Mouse (Mus musculus): ENCODE measurements at regions not wholly inside any gene's neighbourhood (a gene's known extent, or its start where the extent isn't known, plus 50 kb on each side); places are given as distances from the start of the nearest gene placed in this dataset.

DNA sequence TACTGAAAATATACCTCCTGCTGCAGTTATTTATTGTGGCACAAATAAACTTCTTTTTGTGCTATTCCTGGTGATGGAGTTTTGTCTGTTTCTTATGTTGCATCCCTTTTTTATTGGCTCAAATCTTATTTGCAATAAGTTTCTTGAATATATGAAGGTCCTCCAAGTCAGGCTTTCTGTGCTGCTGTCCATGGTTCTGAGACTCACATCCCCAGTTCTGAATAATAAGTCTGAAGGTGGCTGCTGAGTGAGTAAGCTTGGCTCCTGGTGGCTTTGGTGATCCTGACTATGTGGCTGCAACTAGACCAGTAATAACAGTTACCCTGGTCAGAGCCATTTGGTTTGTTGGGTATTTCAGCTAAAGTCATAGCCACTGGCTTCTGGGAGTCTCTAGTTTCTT, 433.6 kb upstream of the Nova1 start:
- H3K36me3 ChIP-seq: no peaks in the 10 kb centered on the region
- H3K4me2 ChIP-seq (replicated peaks): no peak overlapping the region
- no peak overlapping the region for H3K4me3 ChIP-seq
- H3K27me3 ChIP-seq: no peaks in the 10 kb centered on the region
- ATAC-seq (ENCODE audit: low FRiP score, low read depth): no peak
- no peaks in the 10 kb centered on the region for H3K9me3 ChIP-seq
- no peak overlapping the region for H3K9ac ChIP-seq
- H3K4me1 ChIP-seq: no peaks in the 10 kb centered on the region
- no peak overlapping the region for H3K27ac ChIP-seq

- Histone ChIP-seq H3K9ac (no peak overlapping the region), H3K4me3 (no peak overlapping the region), H3K27me3 (no peaks in the 10 kb centered on the region), H3K4me2 (replicated peaks) (no peak overlapping the region), H3K36me3 (no peaks in the 10 kb centered on the region), H3K4me1 (no peaks in the 10 kb centered on the region), H3K27ac (no peak overlapping the region), H3K9me3 (no peaks in the 10 kb centered on the region)
- ATAC-seq (ENCODE audit: low FRiP score, low read depth): peak; percentile 75; the same call in 1 of the 2 replicates
- 69% methylated on average over 3 of the region's 3 CpGs for WGBS
Measured at GRCm38 (mm10) chr12:47243623-47244514, 425.1 kb upstream of the Nova1 start.

- no peak for ATAC-seq (ENCODE audit: low FRiP score, low read depth)
- H3K4me3 ChIP-seq: no peak overlapping the region
- no peaks in the 10 kb centered on the region for H3K27me3 ChIP-seq
- H3K4me1 ChIP-seq: no peaks in the 10 kb centered on the region
- no peak overlapping the region for H3K4me2 ChIP-seq (replicated peaks)
- H3K9me3 ChIP-seq: no peaks in the 10 kb centered on the region
- no peaks in the 10 kb centered on the region for H3K36me3 ChIP-seq
- no peak overlapping the region for H3K27ac ChIP-seq
- 46% methylated on average over 4 of the region's 4 CpGs for WGBS
- no peak overlapping the region for H3K9ac ChIP-seq
Measured at GRCm38 (mm10) chr12:47220016-47220415, 401.3 kb upstream of the Nova1 start.

- Histone ChIP-seq H3K27ac (no peak overlapping the region), H3K4me2 (replicated peaks) (no peak overlapping the region), H3K4me1 (no peaks in the 10 kb centered on the region), H3K9ac (no peak overlapping the region), H3K9me3 (no peaks in the 10 kb centered on the region), H3K36me3 (no peaks in the 10 kb centered on the region), H3K27me3 (no peaks in the 10 kb centered on the region), H3K4me3 (no peak overlapping the region)
- no peak for ATAC-seq (ENCODE audit: low FRiP score, low read depth)
- 12% methylated on average over 2 of the region's 2 CpGs for WGBS
Measured at GRCm38 (mm10) chr12:47219340-47219739, 400.6 kb upstream of the Nova1 start.

DNA sequence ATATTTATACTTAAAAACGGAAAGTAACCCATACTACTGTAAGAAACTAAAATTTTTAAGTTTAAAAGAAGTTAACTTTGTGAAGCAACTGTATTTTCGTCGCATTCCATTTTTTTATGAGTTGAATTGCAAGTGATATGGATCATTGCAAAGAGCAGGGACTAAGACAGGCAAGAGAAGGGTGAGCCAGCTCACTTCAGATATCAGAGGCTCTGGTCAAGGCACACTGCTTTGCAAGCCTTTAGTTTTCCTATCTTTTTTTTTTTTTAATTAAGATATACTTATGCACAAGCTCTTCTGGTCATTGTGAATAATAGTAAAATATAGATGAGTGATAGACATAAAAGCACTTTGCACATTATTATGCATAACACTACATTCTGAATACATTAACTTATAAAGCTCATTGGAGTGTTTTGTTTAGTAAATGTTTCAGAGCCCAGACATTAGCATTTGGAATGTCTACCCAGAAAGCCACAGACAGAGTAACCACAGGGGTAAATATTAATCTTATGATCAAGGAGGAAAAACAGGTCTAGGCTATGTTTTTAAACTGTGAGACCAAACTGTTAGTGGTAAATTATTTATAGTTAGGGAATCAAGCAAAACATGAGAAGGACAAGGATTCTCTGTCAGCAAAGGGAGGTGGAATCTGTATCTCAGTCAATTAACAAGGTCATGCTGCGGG, 392.8 kb upstream of the Nova1 start:
- Histone ChIP-seq H3K9ac (no peak overlapping the region), H3K4me1 (no peaks in the 10 kb centered on the region), H3K27me3 (no peaks in the 10 kb centered on the region), H3K4me3 (no peak overlapping the region), H3K4me2 (replicated peaks) (no peak overlapping the region), H3K36me3 (no peaks in the 10 kb centered on the region), H3K9me3 (no peaks in the 10 kb centered on the region), H3K27ac (no peak overlapping the region)
- no peak for ATAC-seq (ENCODE audit: low FRiP score, low read depth)
- 76% methylated on average over 4 of the region's 4 CpGs for WGBS

GRCm38 (mm10) chr12:47202936-47203335, 384.2 kb upstream of the Nova1 start:
- no peak for ATAC-seq (ENCODE audit: low FRiP score, low read depth)
- Histone ChIP-seq H3K9ac (no peak overlapping the region), H3K27ac (no peak overlapping the region), H3K27me3 (no peaks in the 10 kb centered on the region), H3K4me2 (replicated peaks) (no peak overlapping the region), H3K9me3 (no peaks in the 10 kb centered on the region), H3K36me3 (no peaks in the 10 kb centered on the region), H3K4me1 (no peaks in the 10 kb centered on the region), H3K4me3 (no peak overlapping the region)
- 71% methylated on average over 1 of the region's 1 CpGs for WGBS

GRCm38 (mm10) chr12:47198609-47199008, 379.9 kb upstream of the Nova1 start:
- Histone ChIP-seq H3K4me3 (no peak overlapping the region), H3K4me1 (no peaks in the 10 kb centered on the region), H3K9me3 (no peaks in the 10 kb centered on the region), H3K36me3 (no peaks in the 10 kb centered on the region), H3K9ac (no peak overlapping the region), H3K27ac (no peak overlapping the region), H3K4me2 (replicated peaks) (no peak overlapping the region), H3K27me3 (no peaks in the 10 kb centered on the region)
- 53% methylated on average over 6 of the region's 6 CpGs for WGBS
- ATAC-seq (ENCODE audit: low FRiP score, low read depth): 0 out of 2 replicates have a peak, but pooled peaks have one; percentile 15

DNA sequence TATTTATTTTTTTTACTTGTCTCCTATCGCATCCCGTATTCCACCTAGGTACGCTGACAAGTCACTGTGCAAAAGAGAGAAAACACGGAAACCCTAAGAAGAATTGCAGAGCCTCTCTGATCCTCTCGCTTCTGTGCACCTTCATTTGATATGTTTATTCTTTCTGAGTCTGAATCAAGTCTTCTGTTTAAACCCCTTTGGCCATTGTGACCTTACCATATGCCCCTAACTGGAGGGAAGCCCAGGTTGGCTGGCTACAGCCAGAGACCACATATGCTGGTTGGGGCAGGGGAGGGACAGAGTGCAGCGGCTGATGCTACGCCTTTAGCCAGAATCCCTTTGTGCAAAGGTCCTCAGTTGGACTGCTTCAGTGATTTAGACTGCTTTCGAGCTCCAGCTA, 346.0 kb upstream of the Nova1 start:
- Histone ChIP-seq H3K4me1 (peaks cover 6% of the 10 kb centered on the region; the same call in 1 of the 2 replicates), H3K4me3 (peak overlapping the region; percentile 12; the same call in 1 of the 2 replicates), H3K4me2 (replicated peaks) (peak overlapping the region; percentile 45), H3K36me3 (no peaks in the 10 kb centered on the region), H3K27ac (no peak overlapping the region), H3K9me3 (no peaks in the 10 kb centered on the region), H3K27me3 (0 out of 2 replicates have a peak, but pooled peaks cover 2% of the 10 kb centered on the region), H3K9ac (no peak overlapping the region)
- ATAC-seq (ENCODE audit: low FRiP score, low read depth): no peak
- WGBS: 67% methylated on average over 8 of the region's 8 CpGs

DNA sequence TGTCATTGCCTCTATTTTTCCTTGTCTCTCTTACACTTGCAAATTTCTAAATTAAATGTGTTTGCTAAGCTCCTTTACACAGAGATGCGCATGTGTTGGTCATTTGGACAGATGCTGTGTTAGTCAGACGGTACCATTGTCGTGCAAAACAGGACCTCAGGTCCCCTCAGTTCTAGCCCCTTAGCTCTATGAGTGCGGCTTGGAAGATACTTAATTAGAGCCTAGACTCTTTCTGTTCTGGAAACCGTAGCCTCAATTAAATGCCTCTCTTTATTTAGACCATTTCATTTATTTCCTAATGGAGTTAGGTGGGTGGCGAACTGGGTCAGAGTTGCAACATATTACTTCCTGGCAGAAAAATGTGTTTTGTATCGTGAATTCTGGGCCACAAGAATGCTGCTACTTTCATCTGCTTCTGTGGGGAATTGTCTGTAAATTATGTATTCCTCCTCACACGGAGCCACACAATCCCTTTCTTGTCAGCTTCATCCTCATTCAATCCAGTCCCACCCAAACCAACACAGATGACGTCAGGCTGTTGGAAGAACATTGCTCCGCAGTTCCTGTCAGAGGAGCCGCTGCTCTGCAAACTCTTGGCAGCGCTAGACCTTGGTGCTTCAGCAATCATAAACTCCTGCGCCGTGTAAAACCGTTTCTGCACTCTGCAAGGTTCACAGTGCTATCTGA, 345.4 kb upstream of the Nova1 start:
- ATAC-seq (ENCODE audit: low FRiP score, low read depth): peak; percentile 64; the same call in 1 of the 2 replicates
- Histone ChIP-seq H3K36me3 (no peaks in the 10 kb centered on the region), H3K9me3 (no peaks in the 10 kb centered on the region), H3K4me1 (peaks cover 6% of the 10 kb centered on the region; the same call in 1 of the 2 replicates), H3K4me3 (peak overlapping the region; percentile 12; the same call in 1 of the 2 replicates), H3K4me2 (replicated peaks) (peak overlapping the region; percentile 45), H3K27me3 (0 out of 2 replicates have a peak, but pooled peaks cover 2% of the 10 kb centered on the region), H3K27ac (no peak overlapping the region), H3K9ac (no peak overlapping the region; the same call in 1 of the 2 replicates)
- WGBS: 27% methylated on average over 15 of the region's 15 CpGs

GRCm38 (mm10) chr12:47163171-47163570, 344.4 kb upstream of the Nova1 start:
- Histone ChIP-seq H3K4me2 (replicated peaks) (no peak overlapping the region), H3K27ac (no peak overlapping the region), H3K4me3 (no peak overlapping the region), H3K36me3 (no peaks in the 10 kb centered on the region), H3K9ac (no peak overlapping the region), H3K27me3 (0 out of 2 replicates have a peak, but pooled peaks cover 2% of the 10 kb centered on the region), H3K9me3 (no peaks in the 10 kb centered on the region), H3K4me1 (peaks cover 6% of the 10 kb centered on the region; the same call in 1 of the 2 replicates)
- whole genome bisulfite sequencing: 37% methylated on average over 1 of the region's 1 CpGs
- ATAC-seq (ENCODE audit: low FRiP score, low read depth): no peak

DNA sequence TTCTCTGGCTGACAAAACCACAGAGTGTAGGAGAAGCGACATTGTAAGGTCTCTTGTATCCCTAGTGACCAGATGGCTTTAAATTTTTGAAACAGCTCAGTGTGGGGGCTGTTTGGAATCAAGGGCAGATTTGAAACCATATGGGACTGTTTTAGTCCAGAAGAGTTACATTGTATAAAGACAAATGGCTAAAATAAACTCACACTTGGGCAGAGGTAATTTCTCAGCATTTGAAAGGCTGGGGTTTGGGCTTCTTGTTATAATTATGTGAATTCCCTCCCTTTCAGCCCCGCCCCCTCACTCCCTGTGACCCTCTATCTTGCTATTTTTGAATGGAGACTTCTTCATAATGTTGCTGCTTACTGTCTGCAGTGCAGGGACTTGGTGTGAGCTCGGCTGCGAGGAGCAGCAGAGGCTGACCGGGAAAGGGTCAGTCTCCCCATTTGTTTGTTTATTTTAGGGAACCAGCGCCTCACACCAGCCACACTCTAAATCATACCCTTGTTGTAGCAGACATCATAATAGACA, 344.0 kb upstream of the Nova1 start:
- H3K27me3 ChIP-seq: 0 out of 2 replicates have a peak, but pooled peaks cover 2% of the 10 kb centered on the region
- no peaks in the 10 kb centered on the region for H3K36me3 ChIP-seq
- no peak overlapping the region for H3K27ac ChIP-seq
- no peak overlapping the region for H3K4me2 ChIP-seq (replicated peaks)
- no peak for ATAC-seq (ENCODE audit: low FRiP score, low read depth)
- H3K9me3 ChIP-seq: no peaks in the 10 kb centered on the region
- 8% methylated on average over 6 of the region's 6 CpGs for WGBS
- no peak overlapping the region for H3K4me3 ChIP-seq
- H3K4me1 ChIP-seq: peaks cover 6% of the 10 kb centered on the region; the same call in 1 of the 2 replicates
- H3K9ac ChIP-seq: no peak overlapping the region
